Mouse (Mus musculus) testis, postnatal 10 days (tissue): Measurements from ENCODE around the gene Tmem28.
A peak's percentile ranks its signal among the peaks of the same experiment; 100 is the strongest.

Experiments
- DNase-seq: peaks from one replicate; pipeline ENCODE4 v3.0.0; 2021; ENCODE audit warnings: low spot score

Gene Tmem28

DNA sequence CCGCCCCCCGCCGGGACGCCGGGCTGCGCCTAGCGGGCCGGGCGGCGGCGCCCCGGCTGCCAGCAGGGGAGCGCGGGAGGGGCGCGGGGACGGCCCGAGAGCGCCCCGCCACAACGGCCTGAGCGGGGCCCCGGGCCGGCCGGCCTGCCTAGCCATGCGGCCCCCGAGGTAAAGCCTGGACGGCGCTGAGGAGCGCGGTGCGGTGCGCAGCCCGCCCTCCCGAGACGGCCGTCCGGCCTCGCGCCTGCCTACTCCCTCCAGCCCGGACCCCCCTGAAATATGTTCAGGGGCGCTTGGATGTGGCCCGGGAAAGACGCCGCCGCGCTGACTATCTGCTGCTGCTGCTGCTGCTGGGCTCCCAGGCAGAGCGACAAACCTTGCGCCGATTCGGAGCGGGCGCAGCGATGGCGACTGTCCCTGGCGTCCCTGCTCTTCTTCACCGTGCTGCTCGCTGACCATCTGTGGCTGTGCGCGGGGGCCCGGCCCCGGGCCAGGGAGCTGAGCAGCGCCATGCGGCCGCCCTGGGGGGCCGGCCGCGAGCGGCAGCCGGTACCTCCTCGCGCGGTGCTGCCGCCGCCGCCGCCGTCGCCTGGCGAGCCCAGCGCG lies at the start of gene Tmem28:
Gene Tmem28, plus strand, starts transcription at position 232 of the 606 bp plus-strand sequence.
- no peak for DNase-seq

DNA sequence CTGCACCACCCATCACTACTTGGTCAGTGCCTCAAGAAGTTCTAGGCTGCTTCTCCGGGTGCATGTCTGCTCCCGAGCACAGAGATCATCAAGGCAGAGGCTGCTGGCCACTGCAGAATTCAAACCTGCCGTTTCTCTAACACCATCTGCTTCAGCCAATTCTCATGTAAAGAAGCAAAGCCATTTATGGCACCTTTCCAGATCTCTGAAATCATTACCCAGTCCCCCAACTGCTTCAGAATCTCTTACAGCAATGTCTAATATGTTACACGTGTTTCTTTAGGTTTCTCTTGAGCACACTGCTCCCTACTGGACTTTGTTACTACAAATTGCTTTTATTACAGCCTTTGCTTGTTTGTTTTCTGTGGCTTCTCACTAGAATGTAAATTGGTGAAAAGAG lies 40.5 kb upstream of the Tmem28 start:
- no peak for DNase-seq

DNA sequence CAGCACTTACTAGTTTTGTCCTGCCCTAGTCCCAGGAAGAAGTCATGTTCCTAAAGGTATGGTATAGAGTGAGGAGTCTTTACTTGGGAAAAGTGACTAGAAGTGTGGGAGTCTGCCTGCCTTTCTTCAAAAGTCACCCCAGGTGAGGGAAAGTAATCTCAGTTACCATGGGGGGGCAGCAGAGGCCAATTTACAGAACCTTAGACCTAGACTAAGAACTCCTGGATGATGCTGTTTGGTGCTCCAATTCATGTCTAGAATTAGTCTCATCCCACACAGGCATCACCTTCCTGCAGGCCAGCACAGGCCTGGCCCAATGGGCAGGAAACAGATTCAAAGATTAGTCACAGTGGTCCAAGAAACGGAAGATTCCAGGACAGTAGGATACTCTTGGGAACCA lies 12.4 kb upstream of the Tmem28 start:
- peak; percentile 47 for DNase-seq

DNA sequence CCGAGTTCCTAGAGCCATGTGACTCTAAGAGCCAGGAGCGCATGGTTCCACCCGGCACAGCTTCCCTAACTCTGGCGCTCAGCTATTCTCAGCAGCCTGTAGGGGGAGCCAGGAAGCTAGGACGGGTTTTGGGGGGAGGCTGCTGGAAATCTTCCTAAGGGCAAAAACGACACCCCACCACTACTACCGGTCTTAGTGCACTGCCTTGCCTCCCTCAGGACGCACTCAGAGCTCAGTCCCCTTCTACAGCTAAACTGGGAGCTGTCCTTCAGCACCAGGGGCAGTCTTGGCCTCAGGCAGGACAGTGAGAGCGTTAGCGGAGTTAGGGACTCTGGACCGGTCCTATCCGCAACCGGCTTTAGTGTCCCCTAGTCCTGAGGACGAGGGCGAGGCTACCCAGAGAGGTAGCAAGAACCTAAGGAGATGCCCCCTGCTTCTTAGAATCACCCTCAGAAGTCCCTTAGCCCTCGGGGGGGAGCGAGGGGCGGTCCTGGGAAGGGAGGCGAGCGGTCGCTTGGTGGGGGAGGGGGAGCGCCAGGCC lies 1.4 kb upstream of the Tmem28 start:
- peak; percentile 69 for DNase-seq

DNA sequence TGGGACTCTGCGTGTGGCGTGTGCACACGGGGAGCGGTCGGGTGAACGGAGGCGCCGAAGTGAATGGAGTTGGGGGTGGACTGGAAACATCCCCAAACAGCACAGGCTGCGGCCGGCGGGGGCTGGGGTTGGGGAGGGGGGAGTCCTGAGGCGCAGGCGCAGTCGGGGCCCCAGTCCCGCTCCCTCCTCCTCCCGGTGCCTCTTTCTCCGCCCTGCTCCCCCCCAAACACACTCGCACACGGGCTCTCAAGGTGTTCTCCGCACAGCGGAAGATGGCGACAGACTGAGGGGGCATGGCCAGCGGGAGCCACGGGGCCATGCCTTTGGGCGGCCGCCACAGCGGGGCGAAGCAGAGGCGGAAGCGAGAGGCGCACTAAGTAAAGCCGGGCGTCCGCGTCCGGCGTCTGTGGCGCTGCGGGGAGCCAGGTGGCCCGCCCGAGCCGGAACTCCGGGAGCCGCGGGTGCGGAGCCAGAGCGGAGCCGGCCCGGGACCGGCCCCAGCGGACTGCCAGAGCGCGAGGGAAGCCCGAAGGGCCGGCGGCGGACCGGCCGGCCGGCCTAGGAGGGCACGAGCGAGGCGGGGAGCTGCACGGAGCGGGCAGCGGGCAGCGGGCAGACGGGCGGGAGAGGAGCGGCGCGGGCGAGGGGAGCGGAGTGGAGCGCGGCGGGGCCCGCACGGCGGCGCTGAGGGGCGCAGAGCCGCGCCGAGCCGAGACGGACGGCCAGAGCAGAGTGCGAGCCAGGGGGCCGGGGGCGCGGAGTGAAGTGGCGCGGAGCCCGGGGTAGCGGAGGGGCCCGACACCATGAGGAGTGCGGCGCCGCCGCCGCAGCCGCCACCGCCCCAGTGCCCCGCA lies 658 bp upstream of the Tmem28 start:
- DNase-seq, result no peak

DNA sequence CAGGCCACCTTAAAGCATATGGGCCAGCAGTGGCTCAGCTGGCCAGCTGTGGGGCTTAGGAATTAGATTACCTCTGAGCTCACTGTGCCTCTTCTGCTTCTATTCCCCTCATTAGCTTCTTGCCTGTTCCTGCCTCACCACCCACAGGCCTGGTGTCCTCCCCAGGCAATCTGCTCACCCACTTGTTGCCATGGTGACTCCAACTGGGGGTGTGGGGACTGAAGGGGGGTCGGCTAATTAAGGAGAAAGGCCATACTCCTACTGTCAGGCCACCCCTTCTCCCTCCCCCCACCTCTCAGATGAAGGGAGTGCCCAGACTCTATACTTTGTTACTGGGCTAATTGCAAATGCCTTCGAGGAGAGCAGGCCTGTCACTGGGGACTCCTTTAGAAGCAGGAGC lies 21.3 kb downstream of the Tmem28 start:
- DNase-seq, result no peak

DNA sequence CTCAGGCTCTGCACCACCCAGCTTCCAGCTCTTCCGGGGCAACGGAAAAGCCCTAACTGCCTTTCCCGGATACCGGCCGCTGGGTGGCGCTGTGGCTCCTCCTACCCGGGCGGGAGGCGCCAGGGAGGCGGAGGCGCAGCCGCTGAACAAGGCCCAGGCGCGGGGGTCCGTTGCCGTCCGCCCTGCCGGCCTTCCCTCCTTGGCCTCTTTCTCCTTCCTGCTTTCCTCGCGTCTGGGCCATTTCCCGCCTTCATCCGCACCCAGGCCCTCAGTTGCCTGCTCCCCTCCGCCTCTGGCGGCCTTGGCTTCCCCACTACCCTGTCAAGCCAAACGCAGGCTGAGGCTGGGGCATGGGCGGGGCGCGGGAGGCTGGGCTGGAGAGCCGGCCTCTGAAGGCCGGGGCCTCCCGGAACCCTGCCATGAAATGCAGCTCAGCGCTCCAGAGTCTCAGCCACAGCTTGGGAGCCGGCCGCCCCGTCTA lies 32.5 kb downstream of the Tmem28 start:
- DNase-seq, result peak; percentile 86

DNA sequence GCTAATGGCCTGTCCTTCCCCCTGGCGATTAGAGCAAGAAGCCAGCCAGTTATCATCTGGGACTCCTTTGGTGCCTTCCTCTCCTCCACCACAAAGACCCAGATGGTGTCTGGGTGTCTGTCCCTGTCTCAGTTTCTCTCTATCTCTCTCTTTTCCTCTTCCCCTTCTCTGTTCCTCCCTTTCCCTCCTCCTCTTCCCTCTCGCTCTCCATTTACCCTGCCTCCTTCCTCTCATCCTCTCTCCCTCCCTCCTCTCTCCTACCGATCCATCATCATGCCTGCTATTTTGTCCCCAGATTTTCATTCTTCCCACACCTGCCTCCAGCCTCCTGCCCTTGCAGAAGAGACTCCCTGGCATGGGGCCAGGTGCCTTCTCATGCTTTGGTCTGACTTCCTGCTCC lies 33.0 kb downstream of the Tmem28 start:
- peak; percentile 39 for DNase-seq

DNA sequence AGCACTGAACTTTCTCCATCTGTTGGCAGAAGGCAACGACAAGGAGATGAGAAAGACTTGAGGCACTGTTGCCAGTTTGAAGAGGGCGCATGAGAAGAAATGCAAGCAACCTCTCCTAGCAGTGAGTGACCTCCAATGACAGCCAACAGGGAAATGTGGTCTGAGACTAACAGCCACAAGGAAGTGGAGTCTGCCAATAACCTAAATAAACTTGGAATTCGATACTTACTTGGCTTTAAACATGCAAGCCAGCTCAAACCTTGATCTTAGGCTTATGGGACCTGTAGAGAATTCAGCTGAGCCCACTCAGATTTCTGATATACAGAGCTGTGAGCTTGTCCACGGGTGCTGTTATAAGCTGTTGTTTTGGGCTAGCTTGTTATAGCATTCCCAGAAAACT lies 51.4 kb downstream of the Tmem28 start:
- DNase-seq, result no peak

DNA sequence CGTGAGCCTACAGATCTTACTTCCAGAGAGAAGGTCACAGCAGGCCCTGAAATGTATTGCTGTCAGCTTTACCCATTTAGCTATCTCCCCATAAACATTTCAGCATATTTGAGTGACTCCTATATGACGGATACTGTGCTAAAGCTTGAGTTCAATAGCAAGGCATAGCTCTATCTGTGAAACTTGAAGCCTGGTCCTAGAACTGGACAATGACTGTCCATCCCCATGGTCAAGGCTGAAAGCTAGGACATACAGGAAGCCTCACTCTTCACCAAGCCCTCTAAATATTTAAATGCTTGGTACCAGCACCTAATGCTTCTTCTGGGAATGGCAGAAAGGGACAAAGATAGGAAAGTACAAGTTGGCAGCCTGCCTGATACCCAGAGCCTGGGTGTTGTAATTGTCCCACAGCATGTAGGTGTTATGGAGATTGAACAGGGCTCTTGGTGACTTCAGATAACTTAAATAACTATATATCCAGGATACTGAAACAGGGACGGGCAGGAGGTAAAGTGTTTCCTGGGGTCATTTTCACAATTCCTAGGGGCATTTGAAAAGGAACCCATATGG lies 51.9 kb downstream of the Tmem28 start:
- DNase-seq, result no peak

DNA sequence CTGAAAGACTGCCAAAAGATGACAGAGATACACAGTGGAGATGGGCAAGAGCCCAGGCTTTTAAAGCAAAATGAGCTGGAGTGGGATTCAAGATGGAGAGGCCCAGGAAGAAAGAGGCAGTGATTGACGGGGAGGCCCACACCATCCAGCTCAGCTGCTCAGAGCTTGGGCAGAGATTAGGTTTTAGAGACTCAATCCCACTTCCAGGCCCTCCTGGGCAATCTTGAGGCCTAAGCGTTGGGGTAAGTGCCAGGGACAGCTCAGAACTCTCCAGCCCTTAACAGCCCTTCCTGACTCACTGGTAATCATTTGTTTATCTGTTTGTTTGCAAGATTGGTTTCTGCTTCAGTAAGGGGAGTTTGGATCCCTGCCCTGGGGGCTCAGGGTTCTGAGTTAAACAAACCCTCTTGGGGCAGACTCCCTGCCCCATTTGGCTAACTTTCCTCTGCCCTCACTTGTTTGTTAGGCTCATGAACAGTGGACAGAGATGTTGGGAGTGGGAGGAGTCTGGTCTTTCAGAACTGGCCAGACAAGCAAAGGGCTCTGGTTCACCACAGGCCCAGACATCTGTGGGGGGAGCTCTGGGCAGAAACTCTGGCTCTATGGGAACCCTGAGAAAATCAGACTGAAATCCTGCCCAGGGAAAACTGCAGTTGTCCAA lies 52.6 kb downstream of the Tmem28 start:
- DNase-seq, result no peak

DNA sequence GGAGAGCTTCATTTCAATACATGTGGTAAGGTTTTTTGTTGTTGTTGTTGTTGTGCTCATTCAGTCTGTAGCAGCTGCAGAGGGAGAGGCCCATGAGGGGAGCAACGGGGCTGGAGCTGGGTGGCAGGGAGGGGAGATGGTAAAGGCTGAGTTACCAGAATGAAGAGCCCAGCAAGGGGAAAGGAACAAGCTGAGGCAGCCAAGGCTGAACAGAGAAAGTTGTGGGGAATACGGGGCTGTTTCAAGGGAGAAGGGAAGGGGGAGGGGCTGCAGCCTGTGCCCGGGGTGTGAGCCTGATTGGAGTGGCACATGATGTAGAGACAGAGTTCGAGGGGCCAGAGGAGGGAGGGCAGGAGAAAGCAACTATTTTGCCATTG lies 53.1 kb downstream of the Tmem28 start:
- DNase-seq, result no peak

DNA sequence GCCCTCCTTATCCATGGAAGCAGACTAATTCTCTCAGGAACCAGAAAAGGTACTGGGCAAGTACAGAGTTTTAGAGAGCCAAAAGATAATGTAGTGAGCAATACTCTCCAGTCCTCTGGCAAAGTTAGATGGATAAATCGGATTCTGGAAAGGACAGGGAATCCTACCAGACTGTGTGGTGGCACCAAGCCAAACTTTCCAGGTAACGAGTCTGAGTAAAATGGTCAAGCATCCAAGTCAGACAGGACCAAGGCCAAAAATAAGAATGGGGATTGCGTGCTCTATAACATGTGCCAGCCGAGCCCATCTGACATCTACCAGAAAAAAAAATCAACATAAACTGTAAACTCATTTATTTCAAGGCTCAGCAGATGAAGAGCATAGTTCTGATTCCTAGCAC lies 56.0 kb downstream of the Tmem28 start:
- no peak for DNase-seq

DNA sequence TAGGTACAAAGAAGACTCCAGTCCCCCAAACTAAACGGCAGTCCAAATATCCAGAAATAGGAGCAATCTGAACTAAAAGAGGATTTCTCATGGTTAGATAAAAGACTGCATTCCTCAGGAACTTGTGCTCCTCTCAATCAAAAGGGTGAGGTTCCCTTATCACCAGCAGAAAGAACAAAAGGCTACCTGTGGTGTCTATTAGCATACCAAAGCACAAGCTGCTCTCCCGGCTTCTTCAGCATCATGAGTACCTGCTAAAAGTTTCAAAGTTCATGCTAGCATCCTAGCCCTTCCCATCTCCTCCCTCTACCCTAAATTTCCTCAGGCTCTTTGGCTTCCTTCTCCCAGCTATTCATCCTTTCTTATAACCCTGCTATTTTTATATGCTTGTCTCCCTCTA lies 62.6 kb downstream of the Tmem28 start:
- DNase-seq, result no peak
